Mouse (Mus musculus): ENCODE measurements around the gene Atp6v0a1.

DNA sequence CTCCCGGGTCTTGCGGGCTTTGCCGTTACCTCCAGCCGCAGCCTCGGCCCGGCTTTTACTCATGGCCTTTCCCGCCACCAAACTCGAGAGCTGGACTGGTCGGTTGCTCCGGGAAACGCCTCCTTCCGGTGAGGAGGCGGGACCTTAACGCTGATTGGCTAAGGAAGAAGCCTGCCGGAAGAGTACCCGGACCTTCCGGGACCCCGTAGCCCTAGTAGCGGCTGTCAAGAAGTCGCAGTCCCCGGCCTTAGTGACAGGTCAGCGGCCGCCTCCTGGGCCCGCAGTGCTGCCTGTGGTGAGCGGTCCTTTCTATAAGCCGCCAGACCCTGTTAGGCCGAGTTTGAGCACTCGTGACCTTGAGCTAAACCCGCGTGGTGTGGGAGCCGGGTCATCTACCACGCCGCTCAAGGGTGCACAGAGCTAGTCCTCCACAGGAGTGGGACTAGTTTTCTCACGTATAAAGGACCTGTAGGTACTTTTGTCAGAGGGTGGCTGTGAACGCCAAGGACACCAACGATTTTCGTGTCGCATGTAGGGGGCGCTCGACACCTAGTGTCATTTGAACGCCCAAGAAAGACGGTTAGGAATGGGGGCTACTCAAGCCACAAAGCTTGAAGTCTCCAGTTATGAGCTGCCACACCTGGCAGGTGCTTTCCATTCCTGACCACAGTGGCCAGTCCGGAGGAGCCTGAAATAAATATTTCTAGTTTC lies 86.2 kb downstream of the Atp6v0a1 start, which contains the start of gene Psmc3ip:
- TF ChIP-seq CTCF (conservative IDR thresholded peaks at IDR 0.05; ENCODE audit: low read length) (peak; percentile 52), POU5F1 (IDR thresholded peaks at IDR 0.05; ENCODE audit: borderline replicate concordance, low read length) (no peak)

Measured in E14TG2a.4 (cell line).